Mouse (Mus musculus) embryonic fibroblast, embryonic 13.5 days (primary cell): ENCODE results near the gene Txnip.

ENCODE experiments used
- CTCF ChIP-seq: IDR thresholded peaks from 2 replicates; pipeline ENCODE4 v1.5.1; 2011; ENCODE audit warnings: mild to moderate bottlenecking, control low read depth, low read length, moderate library complexity, borderline replicate concordance; ENCODE audit not compliant: insufficient read depth
- POLR2A ChIP-seq: IDR thresholded peaks from 2 replicates; pipeline ENCODE4 v1.6.1; 2011; ENCODE audit warnings: low read depth, mild to moderate bottlenecking, control low read depth, low read length, moderate library complexity

DNA sequence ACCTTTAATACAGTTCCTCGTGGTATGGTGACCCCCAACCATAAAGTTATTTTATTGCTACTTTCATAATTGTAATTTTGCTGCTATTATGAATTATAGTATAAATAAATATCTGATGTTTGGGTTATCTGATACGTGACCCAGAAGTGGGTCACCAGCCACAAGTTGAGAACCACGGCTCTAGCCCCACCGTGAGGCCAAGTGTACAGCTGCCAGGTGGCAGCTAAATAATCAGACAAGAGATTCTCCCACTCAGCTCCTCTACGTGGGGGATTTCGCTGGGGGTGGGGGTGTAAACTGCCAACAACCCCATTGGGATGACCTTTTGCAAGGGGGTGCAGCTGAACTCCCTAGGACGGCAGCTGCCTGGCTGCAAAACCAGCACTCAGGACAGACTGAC is 25.7 kb upstream of the Txnip start:
- TF ChIP-seq CTCF (no peak), POLR2A (no peak)
